Mouse (Mus musculus): ENCODE results near the gene Eya2. TPM values are rescaled to one million over a fixed set of nuclear protein-coding genes. Genes with fewer than 3 reads are reported as not detected.

Gene Eya2
- polyA plus RNA-seq, 1 experiment from 2014 or later: 28.1 TPM

DNA sequence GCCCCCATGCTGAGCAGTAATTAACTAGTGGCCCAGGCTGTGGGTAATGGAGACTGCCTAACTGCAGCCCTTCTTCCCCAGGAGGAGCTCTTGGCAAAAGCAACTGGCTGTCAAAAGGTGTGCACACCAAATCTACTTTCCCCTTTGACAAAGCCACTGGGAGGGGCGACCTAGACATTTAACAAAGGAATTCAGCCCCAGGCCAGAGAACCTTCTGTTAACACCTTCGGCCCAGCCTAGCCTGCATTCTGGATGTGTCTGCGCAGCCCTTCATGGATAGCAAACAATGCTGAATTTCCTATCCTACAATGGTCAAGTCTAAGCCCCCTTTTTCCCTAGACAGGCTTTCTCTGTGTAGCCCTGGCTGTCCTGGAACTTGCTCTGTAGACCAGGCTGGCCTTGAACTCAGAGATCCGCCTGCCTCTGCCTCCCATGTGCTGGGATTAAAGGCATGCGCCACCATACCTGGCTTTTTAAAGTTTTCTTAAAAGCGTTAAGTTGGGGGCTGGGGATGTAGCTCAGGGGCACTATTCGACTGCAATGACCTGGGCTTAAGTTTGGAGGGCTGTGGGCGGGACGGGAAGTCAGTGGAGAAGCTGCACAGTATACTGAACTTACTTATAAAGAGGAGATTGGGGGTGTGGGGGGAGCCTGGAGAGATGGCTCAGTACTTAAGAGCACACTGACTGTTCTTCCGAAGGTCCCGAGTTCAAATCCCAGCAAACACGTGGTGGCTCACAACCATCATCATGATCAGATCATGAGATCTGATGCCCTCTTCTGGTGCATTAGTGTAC is 213.5 kb downstream of the Eya2 start:
- 94% methylated on average over 12 of the region's 12 CpGs for WGBS
- Histone ChIP-seq H3K27me3 (ENCODE audit: insufficient read depth, poor library complexity, severe bottlenecking) (no peaks in the 10 kb centered on the region), H3K9me3 (no peaks in the 10 kb centered on the region), H3K27ac (no peak overlapping the region), H3K36me3 (peaks cover 99% of the 10 kb centered on the region), H3K4me3 (no peak overlapping the region), H3K4me1 (replicated peaks) (no peaks in the 10 kb centered on the region)
- DNase-seq (ENCODE audit: low spot score): no peak

DNA sequence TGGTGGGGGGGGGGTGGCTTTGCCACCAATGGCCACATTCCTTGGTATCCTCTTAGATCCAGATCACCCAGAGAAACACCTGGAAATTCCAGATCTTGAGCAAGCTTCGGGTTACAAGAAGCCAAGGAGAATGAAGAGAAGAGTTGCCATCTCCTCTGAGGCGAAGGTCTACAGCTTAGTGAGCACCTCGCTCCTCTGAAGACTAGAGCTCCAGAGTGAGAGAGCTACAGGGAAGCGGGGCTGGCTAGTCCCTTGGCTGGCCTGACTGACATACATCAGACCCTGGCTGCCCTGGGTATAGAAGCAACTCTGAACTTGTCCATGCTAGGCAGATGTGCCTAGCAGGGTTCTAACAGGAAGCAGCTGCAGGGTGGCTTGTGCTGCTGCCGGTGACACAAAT is 214.3 kb downstream of the Eya2 start:
- no peak overlapping the region for H3K4me3 ChIP-seq
- H3K9me3 ChIP-seq: no peaks in the 10 kb centered on the region
- H3K4me1 ChIP-seq (replicated peaks): no peaks in the 10 kb centered on the region
- H3K27me3 ChIP-seq (ENCODE audit: insufficient read depth, poor library complexity, severe bottlenecking): no peaks in the 10 kb centered on the region
- no peak overlapping the region for H3K27ac ChIP-seq
- 95% methylated on average over 5 of the region's 5 CpGs for WGBS
- H3K36me3 ChIP-seq: peaks cover 100% of the 10 kb centered on the region
- DNase-seq (ENCODE audit: low spot score): no peak

DNA sequence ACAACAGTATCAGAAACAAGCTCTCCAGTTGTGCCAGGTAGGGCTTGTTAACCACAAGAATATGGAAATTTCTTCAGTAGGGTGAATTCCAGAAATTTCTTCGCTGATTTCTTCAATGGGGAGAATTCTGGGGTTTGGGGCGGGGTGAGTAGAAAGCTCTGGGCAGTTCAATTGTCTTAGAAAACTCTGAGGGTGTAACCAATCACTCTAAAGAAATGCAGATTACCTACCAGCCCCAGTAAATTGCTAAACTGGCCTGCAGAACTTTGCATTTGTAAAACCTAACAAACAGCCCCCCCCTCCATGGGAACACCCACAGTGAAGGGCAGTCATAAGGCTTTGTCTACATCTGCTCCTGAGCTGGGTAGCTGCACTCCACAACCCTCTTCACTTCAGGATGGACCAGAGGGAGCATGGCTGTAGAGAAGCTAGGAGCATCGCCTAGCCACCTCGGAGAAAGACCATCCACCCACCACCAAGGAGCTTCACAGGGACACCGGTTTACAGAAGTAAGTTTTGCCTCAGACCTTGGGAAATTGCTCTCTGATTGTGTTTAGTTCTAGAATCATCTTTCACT is 215.2 kb downstream of the Eya2 start:
- Histone ChIP-seq H3K27ac (no peak overlapping the region), H3K9me3 (no peaks in the 10 kb centered on the region), H3K4me1 (replicated peaks) (no peaks in the 10 kb centered on the region), H3K27me3 (ENCODE audit: insufficient read depth, poor library complexity, severe bottlenecking) (no peaks in the 10 kb centered on the region), H3K4me3 (no peak overlapping the region), H3K36me3 (peaks cover 100% of the 10 kb centered on the region)
- WGBS: 74% methylated on average over 5 of the region's 5 CpGs
- DNase-seq (ENCODE audit: low spot score): no peak

DNA sequence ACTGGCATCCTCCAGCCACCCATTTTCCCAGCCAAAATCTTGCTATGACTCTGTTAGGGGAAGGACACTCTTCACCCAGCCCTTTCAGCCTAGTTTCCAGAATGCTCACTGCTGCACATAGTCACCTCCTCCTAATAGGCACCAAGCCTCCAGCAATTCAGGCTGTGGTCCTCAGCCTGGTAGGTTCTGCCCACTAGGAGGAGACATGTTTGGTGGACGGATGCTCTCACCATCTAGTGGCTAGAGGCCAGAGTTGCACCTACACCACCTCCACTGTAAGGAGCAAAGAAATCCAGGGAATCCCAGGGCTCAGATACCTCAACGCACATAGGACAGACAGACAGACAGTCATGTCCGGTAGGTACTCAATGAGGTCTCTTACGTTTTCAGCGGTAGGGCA is 216.7 kb downstream of the Eya2 start:
- WGBS: 64% methylated on average over 5 of the region's 5 CpGs

GRCm38 (mm10) chr2:165812889-165813288 is 218.1 kb downstream of the Eya2 start:
- DNase-seq (ENCODE audit: low spot score): no peak
- Histone ChIP-seq H3K27me3 (ENCODE audit: insufficient read depth, poor library complexity, severe bottlenecking) (no peaks in the 10 kb centered on the region), H3K9me3 (no peaks in the 10 kb centered on the region), H3K36me3 (peaks cover 100% of the 10 kb centered on the region), H3K4me3 (no peak overlapping the region), H3K4me1 (replicated peaks) (peaks cover 7% of the 10 kb centered on the region), H3K27ac (no peak overlapping the region)
- WGBS: 85% methylated on average over 8 of the region's 8 CpGs

More for the DNA sequence above, 216.7 kb downstream of the Eya2 start:
- no peak overlapping the region for H3K27ac ChIP-seq
- no peak overlapping the region for H3K4me3 ChIP-seq
- DNase-seq (ENCODE audit: low spot score): peak; percentile 34
- no peaks in the 10 kb centered on the region for H3K9me3 ChIP-seq
- H3K27me3 ChIP-seq (ENCODE audit: insufficient read depth, poor library complexity, severe bottlenecking): no peaks in the 10 kb centered on the region
- peaks cover 7% of the 10 kb centered on the region for H3K4me1 ChIP-seq (replicated peaks)
- peaks cover 100% of the 10 kb centered on the region for H3K36me3 ChIP-seq

DNA sequence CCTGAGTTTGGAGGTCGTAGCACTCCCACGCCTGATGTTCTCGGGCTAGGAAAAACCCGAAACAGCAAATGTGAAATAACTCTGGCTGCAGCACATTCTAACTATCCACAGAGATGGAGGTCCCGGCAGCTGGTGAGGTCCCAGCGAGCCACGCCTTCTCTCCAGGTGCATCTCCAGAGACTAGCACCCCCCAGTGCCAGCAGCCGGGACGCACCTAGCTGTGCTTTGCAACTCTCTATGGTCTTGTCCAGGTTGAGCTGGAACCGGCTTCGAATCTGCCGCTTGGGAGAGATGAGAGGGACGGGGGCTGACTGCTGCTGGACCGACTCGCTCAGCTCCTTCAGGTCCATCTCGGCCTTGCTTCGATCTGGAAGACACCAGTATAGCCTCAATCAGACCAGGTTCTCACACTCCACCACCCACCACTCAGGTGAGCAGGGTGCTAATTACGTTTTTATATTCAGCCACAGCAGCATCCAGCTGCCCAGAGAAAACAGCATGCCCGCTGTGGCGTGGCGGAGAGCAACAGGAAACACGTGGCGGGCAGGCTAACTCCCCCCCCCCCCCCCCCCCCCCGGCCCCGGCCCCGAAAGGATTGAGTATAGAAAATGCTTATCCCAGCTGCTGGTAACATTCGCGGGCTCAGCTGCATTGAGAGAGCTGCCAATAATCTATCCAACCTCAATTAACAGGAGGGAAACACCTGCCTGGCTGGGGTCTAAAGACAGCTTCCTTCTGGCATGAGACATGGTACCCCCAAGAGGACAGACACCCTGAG is 220.5 kb downstream of the Eya2 start:
- 94% methylated on average over 28 of the region's 28 CpGs for WGBS
- Histone ChIP-seq H3K4me1 (replicated peaks) (peaks cover 7% of the 10 kb centered on the region), H3K36me3 (peaks cover 99% of the 10 kb centered on the region)

GRCm38 (mm10) chr2:165817437-165817836 is 222.6 kb downstream of the Eya2 start:
- H3K27me3 ChIP-seq (ENCODE audit: insufficient read depth, poor library complexity, severe bottlenecking): no peaks in the 10 kb centered on the region

More for the DNA sequence above, 220.5 kb downstream of the Eya2 start:
- Histone ChIP-seq H3K27me3 (ENCODE audit: insufficient read depth, poor library complexity, severe bottlenecking) (no peaks in the 10 kb centered on the region), H3K9me3 (no peaks in the 10 kb centered on the region), H3K4me3 (no peak overlapping the region), H3K27ac (0 out of 2 replicates have a peak overlapping the region, but pooled peaks have one; percentile 20)
- DNase-seq (ENCODE audit: low spot score): no peak

DNA sequence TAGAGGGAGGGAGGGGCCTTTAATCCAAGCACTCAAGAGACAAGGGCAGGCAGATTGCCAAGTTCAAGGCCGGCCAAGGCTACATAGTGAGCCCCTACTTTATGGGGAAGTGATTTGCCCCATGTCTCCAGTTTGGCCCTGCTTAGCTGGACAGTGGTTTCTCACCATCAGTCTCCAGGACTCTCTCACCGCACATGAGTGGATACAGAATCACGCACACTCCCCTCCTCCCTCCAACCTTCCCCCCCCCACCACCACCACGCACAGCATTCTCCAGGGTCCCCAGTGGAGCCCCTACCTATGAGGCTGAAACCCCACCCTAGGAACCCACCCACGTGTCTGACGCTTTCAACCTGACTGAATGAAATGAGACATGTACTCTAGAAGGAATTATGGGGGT is 223.7 kb downstream of the Eya2 start:
- no peak overlapping the region for H3K4me3 ChIP-seq
- H3K27ac ChIP-seq: no peak overlapping the region
- no peak for DNase-seq (ENCODE audit: low spot score)
- H3K36me3 ChIP-seq: peaks cover 99% of the 10 kb centered on the region
- H3K4me1 ChIP-seq (replicated peaks): peaks cover 7% of the 10 kb centered on the region
- H3K9me3 ChIP-seq: no peaks in the 10 kb centered on the region
- 95% methylated on average over 6 of the region's 6 CpGs for WGBS
- H3K27me3 ChIP-seq (ENCODE audit: insufficient read depth, poor library complexity, severe bottlenecking): no peaks in the 10 kb centered on the region

More at GRCm38 (mm10) chr2:165817437-165817836, 222.6 kb downstream of the Eya2 start:
- no peak overlapping the region for H3K4me3 ChIP-seq
- H3K36me3 ChIP-seq: peaks cover 99% of the 10 kb centered on the region
- DNase-seq (ENCODE audit: low spot score): no peak
- H3K4me1 ChIP-seq (replicated peaks): peaks cover 7% of the 10 kb centered on the region
- 95% methylated on average over 10 of the region's 10 CpGs for WGBS
- H3K27ac ChIP-seq: no peak overlapping the region
- H3K9me3 ChIP-seq: no peaks in the 10 kb centered on the region

- 82% methylated on average over 10 of the region's 10 CpGs for WGBS
- Histone ChIP-seq H3K4me3 (no peak overlapping the region), H3K4me1 (replicated peaks) (peaks cover 7% of the 10 kb centered on the region), H3K36me3 (peaks cover 99% of the 10 kb centered on the region), H3K27ac (no peak overlapping the region), H3K27me3 (ENCODE audit: insufficient read depth, poor library complexity, severe bottlenecking) (no peaks in the 10 kb centered on the region), H3K9me3 (no peaks in the 10 kb centered on the region)
- peak; percentile 70 for DNase-seq (ENCODE audit: low spot score)
These were observed 224.4 kb downstream of the Eya2 start for GRCm38 (mm10) chr2:165818985-165819948.

DNA sequence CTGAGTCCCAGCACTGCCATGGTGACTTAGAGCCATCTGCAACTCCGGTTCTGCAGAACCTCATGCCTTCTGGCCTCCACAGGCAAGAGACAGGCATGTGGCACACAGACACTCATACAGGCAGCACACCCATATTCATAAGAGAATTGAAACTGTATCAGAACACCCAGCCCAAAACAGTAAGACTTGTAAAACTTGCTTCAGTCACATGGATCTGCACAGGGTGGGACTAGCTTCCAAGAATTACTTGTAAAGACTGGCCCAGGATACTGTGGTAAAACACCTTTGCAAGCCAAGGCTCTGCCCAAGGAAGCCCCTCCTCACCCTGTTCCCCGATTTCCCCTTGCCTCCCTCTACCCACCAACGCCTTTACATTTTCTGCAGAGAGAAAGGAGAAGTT is 225.2 kb downstream of the Eya2 start:
- Histone ChIP-seq H3K27me3 (ENCODE audit: insufficient read depth, poor library complexity, severe bottlenecking) (no peaks in the 10 kb centered on the region), H3K9me3 (no peaks in the 10 kb centered on the region), H3K36me3 (peaks cover 99% of the 10 kb centered on the region), H3K27ac (no peak overlapping the region), H3K4me1 (replicated peaks) (peaks cover 7% of the 10 kb centered on the region), H3K4me3 (no peak overlapping the region)
- WGBS: 90% methylated on average over 3 of the region's 3 CpGs
- no peak for DNase-seq (ENCODE audit: low spot score)

DNA sequence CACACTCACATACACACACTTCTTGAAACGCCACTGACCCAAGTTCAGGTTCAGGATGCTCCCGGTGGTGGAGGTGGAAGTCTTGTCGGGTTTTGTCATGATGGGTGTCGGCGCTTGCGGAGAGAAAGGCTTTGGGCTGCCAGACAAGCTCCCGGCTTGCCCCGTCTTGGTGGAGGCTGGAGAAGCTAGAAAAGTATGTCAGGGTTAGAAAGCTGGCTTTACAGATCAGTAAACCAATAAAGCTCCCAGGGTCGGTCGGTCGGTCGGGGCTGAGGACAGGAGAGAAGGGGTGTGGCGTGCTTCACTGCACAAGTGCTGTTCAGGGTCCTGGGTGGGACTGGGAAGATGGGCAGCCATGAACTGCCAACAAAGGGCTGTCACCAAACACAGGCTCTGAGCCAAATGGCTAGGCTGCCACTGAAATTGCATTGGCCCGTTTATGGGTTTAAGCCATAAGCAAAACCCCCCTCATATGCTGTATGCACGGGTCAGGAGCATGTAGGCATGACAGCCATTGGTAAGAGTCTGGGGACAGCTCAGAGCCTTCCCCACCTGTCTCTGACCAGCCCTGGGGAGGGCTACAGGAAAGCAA is 225.8 kb downstream of the Eya2 start:
- no peak for DNase-seq (ENCODE audit: low spot score)
- Histone ChIP-seq H3K27ac (no peak overlapping the region; the same call in 1 of the 2 replicates), H3K4me1 (replicated peaks) (peaks cover 12% of the 10 kb centered on the region), H3K27me3 (ENCODE audit: insufficient read depth, poor library complexity, severe bottlenecking) (no peaks in the 10 kb centered on the region), H3K9me3 (no peaks in the 10 kb centered on the region), H3K36me3 (peaks cover 99% of the 10 kb centered on the region), H3K4me3 (no peak overlapping the region)
- 83% methylated on average over 15 of the region's 15 CpGs for WGBS
